Mouse (Mus musculus): ENCODE results near the gene Unk. TPM values are rescaled to one million over a fixed set of nuclear protein-coding genes. Genes with fewer than 3 reads are reported as not detected.

Gene Unk
- total RNA-seq, 2 experiments from 2014 or later: 13.6 to 15.8 TPM

GRCm38 (mm10) chr11:116030898-116031845, 1.1 kb downstream of the Unk start:
- no peak for DNase-seq

DNA sequence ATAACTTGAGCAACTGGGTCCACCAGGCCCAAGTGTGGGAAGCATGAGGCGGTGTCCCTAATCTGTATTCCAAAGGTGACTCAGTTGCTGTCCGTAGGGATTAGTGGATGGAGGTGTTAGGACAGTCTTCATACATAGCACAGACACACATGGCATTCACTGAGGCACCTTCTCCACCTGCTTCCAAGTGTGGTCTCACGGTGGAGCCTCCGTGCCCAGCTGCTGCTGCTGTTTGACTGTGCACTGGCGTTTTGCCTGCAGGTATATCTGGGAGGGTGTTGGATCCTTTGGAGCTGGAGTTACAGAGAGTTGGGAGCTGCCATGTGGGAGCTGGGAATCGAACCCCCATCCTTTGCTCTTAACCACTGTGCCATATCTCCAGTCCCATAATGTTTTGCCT, 4.5 kb downstream of the Unk start:
- DNase-seq: no peak

DNA sequence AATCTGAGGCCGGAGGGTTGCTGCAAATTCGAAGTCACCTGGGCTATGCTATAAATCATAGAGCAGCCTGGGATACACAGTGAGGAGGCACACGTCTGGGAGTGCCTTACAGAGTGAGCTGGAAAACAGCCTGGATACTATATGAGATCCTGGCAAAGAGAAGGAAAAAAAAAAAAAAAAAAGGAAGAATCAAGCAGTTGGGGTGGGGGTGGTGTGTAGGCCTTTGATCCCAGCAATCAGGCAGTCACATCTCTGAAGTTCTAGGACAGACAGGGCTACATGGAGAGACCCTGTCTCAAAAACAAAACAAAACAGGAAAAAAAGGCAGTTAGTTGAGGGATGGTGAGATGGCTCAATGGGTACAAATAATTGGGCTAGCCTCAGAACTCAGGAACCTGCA, 6.5 kb downstream of the Unk start:
- no peak for DNase-seq

DNA sequence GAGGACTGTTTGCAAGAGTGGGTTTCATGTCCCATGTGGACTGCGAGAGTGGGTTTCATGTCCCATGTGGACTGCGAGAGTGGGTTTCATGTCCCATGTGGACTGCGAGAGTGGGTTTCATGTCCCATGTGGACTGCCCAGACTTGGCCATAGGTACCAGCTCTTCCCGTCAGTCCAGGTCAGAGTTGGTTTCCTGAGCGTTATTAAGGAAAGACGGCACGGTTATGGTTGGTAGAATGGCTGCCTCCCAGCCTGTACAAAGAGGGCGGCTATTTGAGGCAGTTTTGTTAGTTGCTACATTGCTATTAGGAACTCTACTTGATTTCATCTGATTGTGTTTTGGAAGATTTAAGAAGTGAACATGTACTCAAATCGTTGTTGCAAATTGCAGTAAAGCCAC, 7.7 kb downstream of the Unk start:
- DNase-seq: no peak

DNA sequence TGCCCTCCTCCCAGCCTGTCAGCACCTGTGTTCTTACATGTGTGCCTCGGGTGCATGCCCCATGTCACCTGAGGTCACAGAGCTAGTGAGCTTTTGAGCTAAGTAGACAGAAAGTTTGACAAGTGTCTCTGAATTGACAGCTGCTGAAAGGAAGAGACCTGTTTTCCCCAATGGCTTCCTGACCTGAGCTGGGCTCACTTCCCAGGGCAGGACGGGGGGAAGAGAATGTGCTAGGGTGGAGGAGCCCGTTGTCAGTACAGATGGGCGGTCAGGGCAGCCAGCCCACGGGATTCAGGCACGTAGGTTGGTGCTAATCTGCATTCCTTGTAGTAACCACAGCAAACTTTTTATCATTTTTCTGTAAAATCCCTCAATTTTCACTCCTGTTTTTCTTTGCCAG, 10.5 kb downstream of the Unk start:
- no peak for DNase-seq

- no peak for DNase-seq
Measured at GRCm38 (mm10) chr11:116041833-116042232, 11.7 kb downstream of the Unk start.

- no peak for DNase-seq
Measured at GRCm38 (mm10) chr11:116042372-116043138, 12.4 kb downstream of the Unk start.

- DNase-seq: no peak
Measured at GRCm38 (mm10) chr11:116043286-116043685, 13.2 kb downstream of the Unk start.

GRCm38 (mm10) chr11:116045173-116045572, 15.1 kb downstream of the Unk start:
- no peak for DNase-seq

GRCm38 (mm10) chr11:116049610-116050009, 19.5 kb downstream of the Unk start:
- DNase-seq: no peak

GRCm38 (mm10) chr11:116050196-116050595, 20.1 kb downstream of the Unk start:
- no peak for DNase-seq

- DNase-seq: no peak
Measured at GRCm38 (mm10) chr11:116053510-116054229, 23.5 kb downstream of the Unk start.

DNA sequence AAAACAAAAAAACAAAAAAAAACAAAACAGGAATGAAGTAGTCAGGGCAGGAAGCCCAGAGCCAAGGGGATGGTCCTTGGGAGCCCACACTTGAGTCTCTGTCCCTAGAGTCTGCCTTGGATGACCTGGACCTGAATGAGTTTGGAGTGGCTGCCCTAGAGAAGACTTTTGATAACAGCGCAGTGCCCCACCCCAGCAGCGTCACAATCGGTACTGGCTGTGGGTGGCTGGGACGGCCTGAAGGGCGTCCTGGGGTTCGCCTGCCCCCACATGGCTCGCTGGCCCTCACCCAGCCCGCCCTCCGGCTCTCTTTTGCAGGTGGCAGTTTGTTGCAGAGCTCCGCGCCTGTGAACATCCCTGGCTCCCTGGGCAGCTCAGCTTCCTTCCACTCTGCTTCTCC, 25.8 kb downstream of the Unk start:
- DNase-seq: no peak

GRCm38 (mm10) chr11:116057237-116057881, 27.2 kb downstream of the Unk start:
- no peak for DNase-seq

DNA sequence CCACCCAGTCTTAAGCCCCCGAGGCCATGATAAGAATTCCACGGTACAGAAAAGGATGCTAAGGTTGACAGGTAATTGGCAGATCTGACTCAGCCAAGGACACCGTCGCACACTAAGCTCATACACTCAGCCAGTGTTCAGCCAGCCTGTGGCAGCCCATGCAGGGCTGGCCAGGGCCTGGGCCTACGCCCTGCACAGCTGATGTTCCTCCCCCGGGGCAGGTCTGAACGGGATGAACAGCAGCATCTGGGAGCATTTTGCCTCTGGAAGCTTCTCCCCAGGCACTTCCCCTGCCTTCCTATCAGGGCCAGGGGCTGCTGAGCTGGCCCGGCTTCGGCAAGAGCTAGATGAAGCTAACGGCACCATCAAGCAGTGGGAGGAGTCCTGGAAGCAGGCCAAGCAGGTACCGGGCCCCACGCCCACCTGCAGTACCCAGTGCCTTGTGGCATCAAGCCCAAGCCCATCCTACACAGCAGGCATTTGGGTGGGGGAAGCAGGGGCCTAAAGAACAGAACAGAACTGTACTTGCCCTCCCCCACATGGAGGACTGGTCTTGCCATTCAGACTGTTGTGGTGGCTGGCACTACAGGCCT, 28.0 kb downstream of the Unk start:
- no peak for DNase-seq

- no peak for DNase-seq
Measured at GRCm38 (mm10) chr11:116058868-116059690, 29.0 kb downstream of the Unk start.

- DNase-seq: no peak
Measured at GRCm38 (mm10) chr11:116059691-116060025, 29.5 kb downstream of the Unk start.

- DNase-seq: no peak
Measured at GRCm38 (mm10) chr11:116060596-116060995, 30.5 kb downstream of the Unk start.

DNA sequence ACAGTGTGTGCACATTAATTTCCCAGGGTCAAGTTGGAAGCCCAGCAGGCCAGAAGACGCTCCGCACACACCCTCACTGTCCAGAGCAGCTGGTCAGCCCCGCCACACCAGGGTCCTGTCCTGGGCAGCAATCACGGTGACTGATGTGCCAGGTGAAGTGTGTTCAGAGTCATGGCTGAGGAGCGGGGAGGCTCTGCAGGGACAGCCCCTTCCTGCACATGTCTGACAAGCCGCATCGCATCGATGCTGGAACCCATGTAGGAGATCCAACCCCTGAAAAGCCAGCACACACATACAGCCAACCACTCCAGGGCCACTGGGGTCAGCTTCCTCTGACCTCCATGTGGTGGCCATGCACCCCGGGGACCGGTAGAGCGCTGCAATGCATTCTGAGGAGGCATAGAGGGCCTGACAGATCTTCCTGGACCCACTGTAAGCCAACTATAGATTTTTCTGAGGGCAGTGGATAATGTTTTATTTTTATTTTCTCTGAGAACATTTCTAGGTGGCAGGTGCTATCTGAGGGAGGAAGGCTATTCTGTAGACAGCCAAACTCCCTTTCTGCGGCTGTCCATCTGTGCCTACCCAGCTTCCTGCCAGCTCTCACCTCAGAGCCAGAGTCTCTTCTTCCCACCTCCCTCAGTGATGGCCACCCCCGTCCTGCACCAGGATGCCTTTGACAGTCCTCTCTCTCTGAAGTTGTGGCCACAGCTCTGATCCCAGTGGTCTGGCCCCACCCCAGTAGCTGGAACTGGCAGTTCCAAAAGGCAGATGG, 31.7 kb downstream of the Unk start:
- no peak for DNase-seq

GRCm38 (mm10) chr11:116062521-116062920, 32.4 kb downstream of the Unk start:
- DNase-seq: no peak
